Mouse (Mus musculus): ENCODE measurements at regions not wholly inside any gene's neighbourhood (a gene's known extent, or its start where the extent isn't known, plus 50 kb on each side); places are given as distances from the start of the nearest gene placed in this dataset.

GRCm38 (mm10) chr16:30656881-30657280, 57.4 kb downstream of the Fam43a start:
- TF ChIP-seq POLR2A (IDR thresholded peaks at IDR 0.05; ENCODE audit: insufficient read depth, low read depth, low read length), result no peak
- no peak for TF ChIP-seq CTCF (IDR thresholded peaks at IDR 0.05)
- TF ChIP-seq EP300 (IDR thresholded peaks at IDR 0.05; ENCODE audit: insufficient read depth, low read depth, low read length), result no peak
